8 mouse cellular contexts compared by ENCODE assay signal in genomic region chr8:54077271-54078120, GRCm38 (mm10). TPM values are rescaled to one million over a fixed set of nuclear protein-coding genes. Genes with fewer than 3 reads are reported as not detected.
DNase-seq lines count a peak whose midpoint lies in the region; ATAC-seq and TF ChIP-seq lines count a peak whose summit lies in the region.

Vegfc (plus strand) TSS chr8:54077606.

- no peak within 1 kb of the TSS for H3K27ac ChIP-seq in liver, embryonic 14.5 days
- H3K27ac ChIP-seq in stomach, embryonic 16.5 days (ENCODE audit: low read length): peak within 1 kb of the TSS; percentile 80

- TF ChIP-seq CTCF in liver, embryonic 14.5 days (IDR thresholded peaks at IDR 0.05; ENCODE audit: low read depth): no peak

- H3K4me3 ChIP-seq in liver, embryonic 14.5 days (ENCODE audit: insufficient read depth in 1 of 2, low read depth in 2 of 2, low read length in 2 of 2): peak within 1 kb of the TSS; percentile 47 to 59
- peak within 1 kb of the TSS; percentile 59 for H3K4me3 ChIP-seq in stomach, embryonic 16.5 days (replicated peaks; ENCODE audit: low read length)

- peak within 1 kb of the TSS; percentile 54 for H3K4me2 ChIP-seq in liver, embryonic 14.5 days (ENCODE audit: low read depth)
- peak within 1 kb of the TSS; percentile 77 for H3K4me2 ChIP-seq in stomach, embryonic 16.5 days (ENCODE audit: low read depth, low read length)

- no peak for TF ChIP-seq EP300 in liver, embryonic 14.5 days (IDR thresholded peaks at IDR 0.05; ENCODE audit: low read depth)

- peak; percentile 67 for ATAC-seq in liver, embryonic 14.5 days (ENCODE audit: insufficient read depth)
- peak; percentile 73 for ATAC-seq in stomach, embryonic 16.5 days (ENCODE audit: insufficient read depth, low FRiP score)

- no peaks in the 10 kb centered on the region for H3K36me3 ChIP-seq in liver, embryonic 14.5 days (replicated peaks; ENCODE audit: control insufficient read depth, insufficient read depth, low read depth)
- H3K36me3 ChIP-seq in stomach, embryonic 16.5 days (ENCODE audit: control insufficient read depth, insufficient read depth, low read length): no peaks in the 10 kb centered on the region

- H3K9me3 ChIP-seq in liver, embryonic 14.5 days (ENCODE audit: control insufficient read depth, low read length): no peaks in the 10 kb centered on the region
- no peaks in the 10 kb centered on the region for H3K9me3 ChIP-seq in stomach, embryonic 16.5 days (replicated peaks; ENCODE audit: control insufficient read depth, low read length)

- WGBS in liver, embryonic 14.5 days (ENCODE audit: insufficient replicate concordance): 1% methylated on average over 73 of the region's 79 CpGs
- 0% methylated on average over 62 of the region's 79 CpGs for WGBS in stomach, embryonic 16.5 days

- H3K27me3 ChIP-seq in liver, embryonic 14.5 days (ENCODE audit: control insufficient read depth, insufficient read depth, low read length): peaks cover 11% of the 10 kb centered on the region
- no peaks in the 10 kb centered on the region for H3K27me3 ChIP-seq in stomach, embryonic 16.5 days (ENCODE audit: control insufficient read depth, insufficient read depth, low read length)

- no peaks in the 10 kb centered on the region for H3K4me1 ChIP-seq in liver, embryonic 14.5 days (replicated peaks; ENCODE audit: control insufficient read depth in 2 of 2, insufficient read depth in 2 of 2, low read length in 1 of 2)
- H3K4me1 ChIP-seq in stomach, embryonic 16.5 days (ENCODE audit: control insufficient read depth, insufficient read depth, low read length): peaks cover 5% of the 10 kb centered on the region; the same call in 1 of the 2 replicates

- DNase-seq in layer of hippocampus, adult 11-12 months (ENCODE audit: low spot score): peak; percentile 10
- DNase-seq in layer of hippocampus, adult 9-10 months (ENCODE audit: low spot score): no peak
- DNase-seq in embryo, embryonic 9.5 days (ENCODE audit: extremely low spot score): peak; percentile 79
- peak; percentile 63 to 75 for DNase-seq in heart, adult 18-20 months
- peak; percentile 16 to 59 for DNase-seq in kidney, adult 8-10 months
- no peak for DNase-seq in liver, embryonic 14.5 days (ENCODE audit: low read depth in 3 of 3, low spot score in 3 of 3)
- peak; percentile 77 for DNase-seq in neural tube, embryonic 10.5 days (ENCODE audit: extremely low spot score, low spot score)

- peak within 1 kb of the TSS; percentile 27; the same call in 1 of the 2 replicates for H3K9ac ChIP-seq in liver, embryonic 14.5 days (replicated peaks)
- H3K9ac ChIP-seq in stomach, embryonic 16.5 days (ENCODE audit: low read length): peak within 1 kb of the TSS; percentile 80

RNA-seq across cellular contexts. Expression of gene Vegfc, which starts in this region (rescaled TPM):
- 1 to 10 TPM; 3.4 to 4.2 TPM for total RNA-seq in heart, adult 18-20 months (2021)
- polyA plus RNA-seq in liver, embryonic 14.5 days (2012; rRNA removed): 0.90 and 1.1 TPM in 2 replicates
- polyA plus RNA-seq in liver, embryonic 14.5 days (2014; fragmentation: Nextera tagmentation; extraction: Ambion mirVana): 1.4 and 1.5 TPM in 2 replicates
- polyA plus RNA-seq in stomach, embryonic 16.5 days (2015; fragmentation: Nextera tagmentation; extraction: Ambion mirVana): 3.6 and 4.9 TPM in 2 replicates

Comparison
In these comparisons a context has a peak if more than half of its experiments do, and no peak if none do; other contexts are left out.
1. DNase-seq: peak in layer of hippocampus, adult 11-12 months (single experiment), embryo, embryonic 9.5 days (single experiment), heart, adult 18-20 months (2 of 2), kidney, adult 8-10 months (2 of 2) and neural tube, embryonic 10.5 days (single experiment); none in layer of hippocampus, adult 9-10 months (single experiment) and liver, embryonic 14.5 days (0 of 3).